Mouse (Mus musculus) brown adipose tissue, adult 24 weeks (tissue): ENCODE measurements around the gene Prickle2. TPM values are rescaled to one million over a fixed set of nuclear protein-coding genes. Genes with fewer than 3 reads are reported as not detected.

Source experiments
- H3K27ac ChIP-seq: fragments of 200-500 bp; replicated peaks from 2 replicates; pipeline ENCODE4 v1.5.1; 2012; ENCODE audit warnings: low read depth, mild to moderate bottlenecking, low read length
- H3K4me1 ChIP-seq: fragments of 200-500 bp; 2 replicates; pipeline ENCODE4 v1.6.1; 2012; ENCODE audit warnings: low read length, mixed read lengths; ENCODE audit not compliant: control insufficient read depth, insufficient read depth, insufficient read length
- H3K4me3 ChIP-seq: fragments of 200-500 bp; 2 replicates; pipeline ENCODE4 v1.5.1; 2012; ENCODE audit warnings: low read depth, mild to moderate bottlenecking, low read length, moderate library complexity; ENCODE audit not compliant: insufficient read depth
- polyA plus RNA-seq: library from polyadenylated mRNA; stranded (reverse); fragments of >200 nt; gene quantifications from 2 replicates; pipeline ENCODE4 v1.2.4, GENCODE M21; 2012; ENCODE audit not compliant: missing spikeins, insufficient read depth, insufficient read length

Prickle2 gene
- polyA plus RNA-seq, 1 experiment = 2.1 TPM

DNA sequence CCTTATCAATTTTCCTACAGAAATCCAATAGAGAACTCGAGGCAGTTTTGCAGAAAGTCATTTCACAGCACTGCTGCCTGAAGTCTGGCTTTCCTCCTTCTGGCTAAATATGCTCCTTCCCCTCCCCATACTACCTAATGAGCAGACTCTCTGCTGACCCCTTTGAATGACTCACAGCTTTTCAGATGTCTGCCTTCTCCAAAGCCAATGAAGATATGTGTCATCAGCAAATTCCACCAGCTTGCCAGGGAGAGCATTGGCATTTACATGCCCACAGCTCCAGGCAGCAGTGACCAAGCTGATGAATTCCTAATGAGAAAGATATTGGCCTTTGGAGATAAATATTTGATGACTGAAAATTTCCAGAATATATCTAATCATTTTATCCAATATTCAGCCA, 121.9 kb downstream of the Prickle2 start:
- H3K4me3 ChIP-seq = no peak overlapping the region
- H3K4me1 ChIP-seq = no peaks in the 10 kb centered on the region
- no peak overlapping the region for H3K27ac ChIP-seq

DNA sequence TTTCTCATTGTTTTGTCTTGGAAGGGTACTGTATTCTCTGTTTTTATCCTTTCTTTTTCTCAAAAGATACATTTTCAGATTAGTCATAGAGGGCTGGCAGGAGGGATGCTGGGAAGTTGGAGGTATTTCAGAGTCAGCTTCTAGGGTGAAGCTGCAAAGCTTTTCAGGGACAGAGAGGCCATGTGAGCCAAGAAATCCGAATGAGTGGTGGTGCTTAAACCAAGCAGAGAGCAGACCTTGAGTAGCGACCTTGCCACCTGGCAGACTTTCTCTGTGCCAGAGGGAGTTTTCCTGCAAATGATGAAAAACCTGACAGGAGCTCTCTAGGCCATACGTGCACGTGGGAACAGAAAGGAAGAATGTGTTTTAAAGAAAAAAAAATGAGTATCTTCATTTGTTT, 130.7 kb downstream of the Prickle2 start:
- no peaks in the 10 kb centered on the region for H3K4me1 ChIP-seq
- no peak overlapping the region for H3K4me3 ChIP-seq
- no peak overlapping the region for H3K27ac ChIP-seq

DNA sequence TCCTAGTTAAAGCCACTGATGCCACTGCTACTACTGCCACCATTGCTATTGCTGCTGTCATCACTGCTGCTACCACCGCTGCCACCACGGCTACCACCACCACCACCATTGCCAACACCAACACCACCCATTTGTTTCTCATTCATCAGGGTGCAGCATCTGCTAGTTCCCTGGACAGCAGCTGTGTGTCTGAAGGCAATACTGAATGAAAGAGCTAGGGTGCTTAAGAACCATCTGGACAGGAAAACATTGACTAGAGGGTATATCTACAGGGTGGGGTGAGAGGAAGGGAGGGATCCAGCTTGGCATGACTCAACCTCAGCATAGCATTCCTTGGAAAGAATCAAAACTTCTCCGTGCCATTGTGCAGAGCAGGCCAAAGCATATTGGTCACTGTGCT, 133.8 kb downstream of the Prickle2 start:
- Histone ChIP-seq H3K27ac (no peak overlapping the region), H3K4me3 (no peak overlapping the region), H3K4me1 (no peaks in the 10 kb centered on the region)

DNA sequence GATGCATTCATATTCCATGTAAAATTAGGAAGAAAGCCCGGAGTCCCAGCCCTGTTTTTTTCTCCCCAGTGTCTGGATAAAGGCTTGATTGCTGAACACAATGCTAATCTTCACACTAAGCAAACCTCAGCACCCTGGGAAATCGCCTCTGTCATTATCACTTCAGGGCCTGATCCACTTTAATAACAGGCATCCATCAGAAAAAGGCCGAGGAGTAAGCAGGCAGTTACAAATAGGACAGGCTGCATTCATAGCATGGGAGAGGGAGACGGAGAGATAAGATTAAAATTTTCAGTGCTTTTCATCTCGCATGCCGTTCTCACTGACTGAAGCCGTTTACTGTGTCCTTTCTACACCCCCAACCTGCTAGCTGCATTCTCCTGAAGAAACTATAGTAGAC, 135.9 kb downstream of the Prickle2 start:
- H3K4me3 ChIP-seq = no peak overlapping the region
- no peak overlapping the region for H3K27ac ChIP-seq
- no peaks in the 10 kb centered on the region for H3K4me1 ChIP-seq

DNA sequence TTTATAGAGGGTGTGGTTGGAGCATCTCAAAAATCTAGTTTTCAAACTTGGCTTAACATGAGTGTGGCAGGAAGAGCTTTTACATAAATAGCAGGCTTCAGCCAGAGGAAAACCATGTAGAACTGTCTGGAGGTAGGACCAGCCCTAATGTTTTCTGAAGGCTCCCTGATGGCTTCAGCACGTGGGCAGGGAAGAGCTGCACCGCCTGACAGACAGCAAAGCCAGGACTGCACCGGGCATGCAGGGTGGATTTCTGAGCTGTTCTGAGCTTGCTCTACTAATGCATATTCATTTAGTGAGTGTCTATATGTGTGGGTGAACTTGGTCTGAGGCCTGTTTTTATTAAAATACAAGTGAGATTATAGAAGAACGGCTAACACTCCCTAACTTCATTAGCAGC, 136.7 kb downstream of the Prickle2 start:
- Histone ChIP-seq H3K4me3 (no peak overlapping the region), H3K27ac (no peak overlapping the region), H3K4me1 (no peaks in the 10 kb centered on the region)

DNA sequence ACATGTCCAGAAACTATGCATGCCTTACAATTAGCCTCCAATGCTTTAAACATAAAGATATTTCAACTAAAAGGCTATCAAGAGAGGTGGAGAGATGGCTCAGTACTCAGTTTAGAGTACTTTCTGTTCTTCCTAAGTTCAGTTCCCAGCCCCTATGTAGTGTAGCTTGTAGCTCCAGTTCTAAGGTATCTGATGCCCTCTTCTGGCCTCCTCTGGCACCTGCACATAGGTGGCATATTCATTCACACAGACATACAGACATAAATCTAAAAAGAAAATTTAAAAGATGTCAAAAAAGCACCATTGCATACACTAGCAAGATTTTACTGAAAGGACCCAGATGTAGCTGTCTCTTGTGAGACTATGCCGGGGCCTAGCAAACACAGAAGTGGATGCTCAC, 146.7 kb downstream of the Prickle2 start:
- no peak overlapping the region for H3K27ac ChIP-seq
- H3K4me3 ChIP-seq = no peak overlapping the region
- H3K4me1 ChIP-seq = no peaks in the 10 kb centered on the region

DNA sequence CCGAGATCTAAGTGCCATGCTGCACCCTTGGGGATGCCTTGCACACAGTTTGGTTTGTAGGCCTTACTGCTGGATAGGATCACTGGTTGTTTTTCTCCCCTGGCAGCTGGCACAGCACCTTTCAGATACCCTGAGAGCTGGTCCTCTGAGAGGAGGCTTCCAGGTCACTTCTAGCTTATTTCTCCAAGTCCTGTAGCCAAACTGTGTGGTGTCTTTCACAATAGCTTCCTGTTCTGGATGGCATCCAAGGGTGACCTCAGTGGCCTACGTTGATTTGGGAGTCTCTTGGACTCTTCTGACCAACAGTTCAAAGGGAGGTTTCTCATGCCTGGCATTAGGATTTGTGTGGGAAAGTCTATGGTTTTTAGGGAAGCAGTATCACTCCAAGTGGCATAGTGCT, 150.3 kb downstream of the Prickle2 start:
- no peaks in the 10 kb centered on the region for H3K4me1 ChIP-seq
- H3K27ac ChIP-seq = no peak overlapping the region
- H3K4me3 ChIP-seq = no peak overlapping the region

DNA sequence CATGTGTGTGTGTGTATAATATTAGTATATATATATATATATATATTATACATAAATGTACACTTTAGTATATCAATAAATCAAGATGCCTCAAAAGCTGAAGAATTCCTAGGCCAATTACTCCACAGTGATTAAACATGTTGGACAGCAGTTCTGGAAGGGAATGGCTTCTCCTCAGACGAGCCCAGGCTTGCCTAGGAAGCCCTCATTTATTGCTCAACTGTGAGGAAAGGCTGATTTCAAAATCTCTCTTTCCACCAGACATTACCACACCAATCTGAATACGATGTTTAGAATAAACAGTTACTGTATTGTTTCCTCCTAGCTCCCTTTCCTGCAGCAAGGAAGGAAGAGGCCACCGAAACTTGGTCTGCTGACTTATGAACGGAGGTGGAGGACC, 152.9 kb downstream of the Prickle2 start:
- Histone ChIP-seq H3K4me1 (no peaks in the 10 kb centered on the region), H3K4me3 (no peak overlapping the region), H3K27ac (no peak overlapping the region)

DNA sequence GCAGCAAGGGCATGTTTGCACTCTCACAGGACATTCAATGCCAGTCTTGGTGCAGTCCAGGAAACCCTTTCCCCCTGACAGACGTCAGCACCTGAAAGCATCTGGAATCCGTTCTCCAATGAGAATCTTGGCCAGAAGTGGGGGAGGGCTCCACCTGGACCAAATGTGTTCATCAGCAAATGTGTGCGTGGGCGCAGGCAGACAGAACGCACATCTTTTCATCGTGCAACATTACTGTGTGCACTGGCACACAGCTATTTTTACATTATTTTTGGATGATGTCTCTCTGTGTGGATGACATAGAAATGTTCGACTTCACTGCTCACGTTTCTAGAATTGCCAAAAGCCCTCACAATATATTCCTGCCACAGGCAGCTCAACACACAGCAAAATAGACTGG, 156.7 kb downstream of the Prickle2 start:
- no peak overlapping the region for H3K27ac ChIP-seq
- no peak overlapping the region for H3K4me3 ChIP-seq
- H3K4me1 ChIP-seq = no peaks in the 10 kb centered on the region

DNA sequence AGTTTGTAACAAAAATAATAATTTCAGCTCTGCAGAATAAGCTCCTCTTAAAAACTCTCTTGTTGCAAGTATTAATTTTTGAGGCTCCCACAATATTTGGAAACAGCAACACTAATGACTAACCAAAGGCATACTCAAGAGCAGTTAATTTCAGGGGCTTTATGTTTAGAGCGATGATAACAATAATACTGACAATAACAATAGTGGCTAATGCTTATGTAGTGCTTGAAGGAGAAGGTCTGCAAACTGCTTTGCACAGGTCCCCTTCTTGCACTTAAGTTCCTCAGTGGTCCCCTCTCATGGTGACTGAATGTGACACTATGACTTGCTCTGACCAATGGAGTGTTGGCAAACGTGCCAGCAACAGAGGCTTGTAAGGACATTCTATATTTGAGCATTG, 160.8 kb downstream of the Prickle2 start:
- no peak overlapping the region for H3K27ac ChIP-seq
- H3K4me1 ChIP-seq = no peaks in the 10 kb centered on the region
- no peak overlapping the region for H3K4me3 ChIP-seq

DNA sequence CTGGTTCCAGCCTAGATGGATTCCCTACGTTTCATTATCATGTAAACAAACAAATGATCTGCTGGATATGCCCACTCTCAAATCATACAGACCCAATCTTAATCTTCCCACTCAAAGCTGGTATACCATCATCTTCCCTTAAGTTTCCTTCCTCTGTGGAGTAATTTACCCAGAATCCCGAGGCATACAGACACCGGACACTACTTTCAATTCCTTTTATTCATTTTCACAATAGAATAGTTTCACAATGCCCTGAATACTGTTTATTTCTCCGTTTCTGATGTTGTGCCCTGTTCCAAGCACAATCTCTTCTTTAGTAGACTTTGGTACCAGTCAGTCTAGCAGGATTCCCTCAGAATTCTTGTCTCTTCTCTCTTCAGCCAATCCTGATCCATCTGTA, 162.1 kb downstream of the Prickle2 start:
- no peaks in the 10 kb centered on the region for H3K4me1 ChIP-seq
- H3K4me3 ChIP-seq = no peak overlapping the region
- H3K27ac ChIP-seq = no peak overlapping the region

DNA sequence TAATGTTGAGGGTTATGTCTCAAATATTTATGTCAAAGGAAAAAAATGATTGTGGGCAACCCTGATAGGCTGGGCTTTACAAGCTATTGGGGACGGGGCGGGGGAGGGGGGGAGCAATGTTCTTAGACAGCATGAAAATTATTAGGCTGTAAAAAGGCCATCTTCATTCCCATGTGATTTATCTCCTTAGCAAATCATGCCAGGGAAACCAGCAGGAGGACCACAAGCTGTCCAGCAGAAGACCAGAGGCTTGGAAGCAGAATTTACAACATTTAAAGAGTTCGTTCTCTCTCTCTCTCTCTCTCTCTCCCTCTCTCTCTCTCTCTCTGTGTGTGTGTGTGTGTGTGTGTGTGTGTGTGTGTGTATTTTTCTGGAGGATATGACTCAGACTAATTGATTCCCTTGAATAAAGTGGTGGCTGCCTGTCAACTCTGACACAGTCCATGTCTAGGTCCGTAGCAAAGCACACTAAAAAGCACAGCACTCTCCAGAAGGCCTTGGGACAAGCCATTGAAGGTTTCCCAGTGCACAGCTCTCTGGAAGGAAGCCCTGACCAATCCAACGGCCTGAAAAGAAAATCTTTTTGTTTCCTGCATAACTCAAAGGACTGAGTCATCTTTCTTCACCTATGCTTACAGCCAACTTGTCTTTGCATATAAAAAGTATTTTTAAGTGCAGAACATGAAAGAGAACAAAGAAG, 163.4 kb downstream of the Prickle2 start:
- no peak overlapping the region for H3K4me3 ChIP-seq
- no peaks in the 10 kb centered on the region; the same call in 1 of the 2 replicates for H3K4me1 ChIP-seq
- no peak overlapping the region for H3K27ac ChIP-seq

DNA sequence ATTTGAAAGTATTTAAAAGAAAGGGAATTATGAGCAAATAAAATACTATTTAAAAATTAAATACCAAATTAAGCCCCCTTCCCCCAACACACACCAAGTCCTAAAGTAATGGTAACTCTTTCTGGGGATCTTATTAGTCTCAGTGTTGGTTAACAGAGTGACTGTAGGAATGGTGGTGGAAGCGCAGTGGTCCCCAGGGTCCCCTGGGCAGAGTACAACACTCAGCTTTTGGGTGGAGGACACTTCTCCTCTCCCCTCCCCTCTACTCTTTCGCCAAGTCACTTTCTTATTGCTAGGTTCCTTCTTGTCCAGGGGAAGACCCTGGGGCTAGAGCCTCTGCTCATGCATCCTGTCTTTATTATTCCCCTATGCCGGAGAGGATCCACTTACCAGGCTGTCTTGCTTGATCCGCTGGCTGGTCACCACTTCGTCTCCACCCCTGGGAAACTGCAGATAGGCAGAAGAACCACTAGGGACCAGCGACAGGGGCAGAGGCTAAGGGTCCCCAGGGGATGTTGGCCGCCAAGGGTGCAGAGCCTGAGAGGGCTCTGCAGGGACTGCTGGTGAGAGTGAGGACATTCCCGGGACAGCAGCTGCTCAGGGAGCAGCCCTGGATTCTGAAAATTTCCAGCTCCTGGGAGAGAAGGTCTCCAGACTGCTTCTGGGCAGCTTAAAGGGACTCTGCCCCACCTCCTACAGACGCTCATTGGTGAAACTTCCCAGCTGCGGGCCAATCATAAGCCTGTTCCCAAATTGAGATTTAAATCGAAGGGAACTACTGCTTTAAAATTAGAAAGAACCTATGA, 171.5 kb downstream of the Prickle2 start:
- no peak overlapping the region for H3K27ac ChIP-seq

DNA sequence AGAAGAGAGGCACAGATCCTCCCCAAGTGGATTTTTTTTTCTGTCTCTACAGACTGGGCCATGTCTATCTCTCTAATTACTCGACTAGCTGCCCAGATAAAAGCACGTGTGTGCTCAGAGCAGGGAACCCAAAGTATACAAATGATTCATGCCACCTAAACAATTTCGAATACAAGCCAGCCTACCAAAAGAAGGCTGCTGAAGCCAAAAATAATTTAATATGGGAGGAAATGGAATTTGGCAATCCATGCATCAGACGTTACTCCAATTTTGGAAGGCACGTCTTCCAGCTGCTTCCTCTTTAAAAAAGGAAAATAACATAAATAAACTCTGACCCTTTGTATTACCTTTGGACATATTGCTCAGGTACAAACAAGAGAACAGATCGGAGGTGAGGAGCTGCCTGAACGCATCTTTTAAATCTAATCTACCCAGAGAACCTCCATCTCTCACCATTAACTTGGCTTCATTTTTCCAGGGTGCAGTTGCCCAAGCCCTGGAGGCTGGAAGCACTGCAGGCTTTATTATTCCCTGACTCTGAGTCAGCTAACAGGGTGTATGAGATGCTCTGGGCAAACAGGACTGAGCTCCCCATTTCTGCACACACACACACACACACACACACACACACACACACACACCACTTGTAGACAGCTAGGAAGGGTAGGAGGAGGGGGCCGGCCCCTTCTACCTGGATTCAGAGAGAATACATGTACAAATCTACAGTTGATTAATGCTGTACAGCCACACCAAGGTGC, 172.5 kb downstream of the Prickle2 start:
- Histone ChIP-seq H3K4me3 (no peak overlapping the region), H3K27ac (no peak overlapping the region)

More for the DNA sequence above, 171.5 kb downstream of the Prickle2 start:
- peaks cover 12% of the 10 kb centered on the region; the same call in 1 of the 2 replicates for H3K4me1 ChIP-seq
- H3K4me3 ChIP-seq = peak overlapping the region; percentile 52

DNA sequence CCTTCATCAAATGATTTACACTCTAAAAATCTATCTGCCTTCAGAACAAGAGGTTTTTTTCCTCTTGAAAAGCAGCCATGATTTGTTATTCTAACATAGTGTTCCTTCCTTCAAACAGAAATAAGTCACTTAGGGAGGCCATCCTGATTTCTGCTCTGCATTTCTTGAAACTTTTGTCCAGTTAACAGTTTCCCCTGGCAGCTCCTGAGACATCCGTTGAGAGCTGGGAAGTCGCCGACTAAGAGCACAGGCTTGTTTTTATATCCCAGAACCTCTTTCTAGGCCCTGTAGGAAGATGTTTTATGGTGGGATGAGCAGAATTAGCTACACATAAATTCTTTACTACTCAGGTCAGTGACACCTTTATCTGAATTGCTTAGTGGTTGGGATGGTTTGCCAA, 173.1 kb downstream of the Prickle2 start:
- Histone ChIP-seq H3K27ac (peak overlapping the region; percentile 65; the same call in 1 of the 2 replicates), H3K4me3 (no peak overlapping the region), H3K4me1 (peaks cover 12% of the 10 kb centered on the region; the same call in 1 of the 2 replicates)

More for the DNA sequence above, 172.5 kb downstream of the Prickle2 start:
- peaks cover 12% of the 10 kb centered on the region; the same call in 1 of the 2 replicates for H3K4me1 ChIP-seq
